Mouse (Mus musculus): ENCODE data around the gene Mlxipl.

The Mlxipl gene

DNA sequence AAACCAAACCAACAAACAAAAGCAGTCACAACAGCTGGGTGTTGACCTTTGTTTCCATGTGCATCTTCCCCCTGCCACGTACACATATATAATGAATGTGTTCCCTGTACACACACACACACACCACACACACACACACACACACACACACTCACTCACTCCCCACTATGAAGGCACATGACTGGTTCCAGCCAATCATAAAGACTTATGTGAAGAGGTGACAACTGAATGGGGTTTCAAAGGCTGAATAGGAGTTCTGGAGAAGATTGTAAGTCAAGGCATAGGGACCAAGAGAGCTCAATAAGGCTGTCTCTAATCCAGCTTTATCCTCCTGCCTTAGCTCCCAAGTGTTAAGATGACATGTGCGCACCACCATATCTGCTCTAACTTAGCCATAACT lies 10.1 kb upstream of the Mlxipl start:
- no peak for DNase-seq (ENCODE audit: low spot score)

DNA sequence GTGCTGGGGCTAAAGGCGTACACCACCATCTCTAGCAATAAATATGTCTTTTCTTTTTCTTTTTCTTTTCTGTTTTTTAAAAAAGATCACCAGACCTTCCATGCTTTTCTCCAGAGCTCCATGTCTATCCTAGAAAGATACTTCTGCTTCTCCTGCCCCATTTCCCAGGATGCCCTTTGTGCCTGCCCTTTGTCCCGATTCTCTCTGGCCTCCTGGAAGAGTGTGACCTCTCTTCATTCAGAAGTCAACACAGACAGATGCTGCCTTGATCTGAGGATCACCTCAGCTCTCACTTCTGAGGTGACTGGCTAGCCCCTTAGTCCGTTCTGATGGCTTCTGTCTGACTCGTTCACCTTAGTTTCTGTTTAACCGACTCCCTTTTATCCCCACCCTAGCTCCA lies 9.2 kb upstream of the Mlxipl start:
- no peak for DNase-seq (ENCODE audit: low spot score)

GRCm38 (mm10) chr5:135086871-135087270 lies 2.8 kb upstream of the Mlxipl start:
- DNase-seq (ENCODE audit: low spot score): no peak

DNA sequence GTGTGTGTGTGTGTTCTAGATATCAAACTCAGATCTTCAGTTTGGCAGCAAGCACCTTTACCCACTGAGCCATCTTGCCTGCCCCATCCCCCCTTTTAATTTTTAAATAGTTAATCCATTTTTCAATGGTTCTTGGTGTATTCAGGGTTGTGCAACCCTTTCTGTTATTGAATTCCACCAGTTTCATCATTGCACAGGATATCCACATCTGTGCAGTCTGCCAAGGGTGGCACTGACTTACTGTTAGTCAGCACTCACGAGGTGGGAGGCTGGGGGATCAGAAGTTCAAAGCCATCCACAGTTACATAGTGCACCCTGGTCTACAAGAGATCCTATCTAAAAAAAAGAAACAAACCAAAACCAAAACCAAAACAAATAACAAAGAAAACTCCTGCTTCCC lies 11.3 kb downstream of the Mlxipl start:
- no peak for DNase-seq (ENCODE audit: low spot score)

DNA sequence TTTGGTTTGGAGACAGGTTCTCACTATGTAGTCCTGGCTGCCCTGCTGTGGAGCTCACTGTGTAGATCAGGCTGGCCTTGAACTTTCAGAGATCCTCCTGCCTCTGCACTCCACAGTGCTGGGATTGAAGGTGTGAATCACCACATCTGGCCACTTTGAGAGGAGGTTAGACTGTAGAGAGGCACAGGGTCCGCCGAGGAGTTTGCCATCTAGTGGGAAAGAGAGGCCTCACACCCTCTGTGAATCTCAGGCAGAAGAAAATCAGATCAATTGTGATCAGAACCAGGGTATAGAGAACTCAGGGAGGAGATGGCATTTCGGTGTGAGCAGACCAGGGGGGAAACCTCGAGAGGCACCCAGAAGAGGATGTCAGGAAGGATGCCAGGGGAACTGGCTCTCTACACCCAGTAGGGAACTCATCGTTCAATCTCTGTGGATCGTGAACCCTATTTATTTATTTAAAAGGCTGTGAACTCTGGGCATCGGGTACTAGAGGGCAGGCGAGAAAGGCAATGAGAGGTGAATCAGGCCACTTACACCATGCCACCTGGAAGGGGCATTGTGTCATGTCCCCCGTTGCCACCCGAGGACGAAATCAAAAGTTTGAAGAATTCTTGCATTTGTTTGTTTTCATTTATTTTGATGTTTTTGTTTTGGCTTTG lies 14.4 kb downstream of the Mlxipl start:
- peak; percentile 47 for DNase-seq (ENCODE audit: low spot score)

DNA sequence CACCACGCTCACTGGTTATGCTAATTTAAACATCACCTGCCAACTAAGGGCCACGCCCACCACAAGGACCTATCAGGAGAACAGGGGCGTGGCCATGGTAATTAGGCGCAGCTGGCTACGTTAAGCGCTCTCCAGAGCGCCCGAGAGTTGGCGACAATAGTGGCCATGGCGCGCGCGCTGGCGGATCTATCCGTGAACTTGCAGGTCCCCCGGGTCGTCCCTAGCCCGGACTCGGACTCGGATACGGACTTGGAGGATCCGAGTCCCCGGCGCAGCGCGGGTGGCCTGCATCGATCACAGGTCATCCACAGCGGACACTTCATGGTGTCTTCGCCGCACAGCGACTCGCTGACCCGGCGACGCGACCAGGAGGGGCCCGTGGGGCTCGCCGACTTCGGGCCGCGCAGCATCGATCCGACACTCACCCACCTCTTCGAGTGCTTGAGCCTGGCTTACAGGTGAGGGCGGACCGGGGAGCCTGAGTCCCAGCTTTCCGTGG lies 17.1 kb downstream of the Mlxipl start:
- peak; percentile 66 for DNase-seq (ENCODE audit: low spot score)

DNA sequence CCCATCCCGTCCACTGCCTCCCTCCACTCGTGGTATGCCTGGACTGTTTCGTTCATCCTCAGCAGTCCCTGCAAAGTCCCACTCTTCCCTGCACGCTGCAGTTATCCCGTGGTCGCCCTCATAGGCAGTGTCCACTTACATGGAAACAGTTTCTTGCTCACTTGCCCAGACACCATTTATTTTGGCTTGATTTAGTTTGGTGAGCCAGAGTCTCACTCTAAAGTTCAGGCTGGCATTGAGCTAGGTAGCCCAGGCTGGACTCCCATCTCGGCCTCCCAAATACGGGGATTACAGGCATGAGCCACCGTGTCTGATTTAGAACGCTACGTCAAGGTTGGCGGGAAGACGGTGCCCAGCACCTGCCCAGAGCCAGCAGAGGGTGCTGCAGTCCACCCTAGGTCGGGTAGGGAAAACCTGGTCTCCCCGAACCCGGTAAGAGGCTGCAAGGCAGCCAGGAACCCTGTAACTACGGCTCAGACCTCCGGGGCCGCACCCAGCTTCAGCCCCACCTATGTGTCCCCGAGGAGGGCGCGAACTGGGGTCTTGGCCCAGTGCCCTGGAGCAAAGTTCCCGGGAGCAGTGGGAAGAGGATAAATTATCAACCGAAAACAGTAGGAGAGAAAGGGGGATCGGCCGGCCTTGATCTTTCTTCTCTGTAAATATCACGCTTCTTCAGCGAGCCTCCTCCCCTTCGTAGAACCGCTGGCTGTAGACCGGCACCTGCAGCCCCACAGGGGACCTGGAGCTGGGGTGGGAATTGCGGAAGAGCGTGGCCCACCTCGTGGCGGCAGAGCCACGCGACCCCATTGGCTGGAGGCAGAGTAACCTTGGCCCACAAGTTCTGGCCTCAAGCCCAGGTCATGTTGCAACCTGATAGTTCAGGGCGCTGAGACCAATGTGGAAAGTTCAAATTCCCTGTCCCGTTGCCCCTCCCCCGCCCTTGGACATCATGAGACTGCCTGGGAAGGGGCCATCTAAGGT lies 18.1 kb downstream of the Mlxipl start:
- peak; percentile 36 for DNase-seq (ENCODE audit: low spot score)

GRCm38 (mm10) chr5:135109017-135109416 lies 19.3 kb downstream of the Mlxipl start:
- no peak for DNase-seq (ENCODE audit: low spot score)

DNA sequence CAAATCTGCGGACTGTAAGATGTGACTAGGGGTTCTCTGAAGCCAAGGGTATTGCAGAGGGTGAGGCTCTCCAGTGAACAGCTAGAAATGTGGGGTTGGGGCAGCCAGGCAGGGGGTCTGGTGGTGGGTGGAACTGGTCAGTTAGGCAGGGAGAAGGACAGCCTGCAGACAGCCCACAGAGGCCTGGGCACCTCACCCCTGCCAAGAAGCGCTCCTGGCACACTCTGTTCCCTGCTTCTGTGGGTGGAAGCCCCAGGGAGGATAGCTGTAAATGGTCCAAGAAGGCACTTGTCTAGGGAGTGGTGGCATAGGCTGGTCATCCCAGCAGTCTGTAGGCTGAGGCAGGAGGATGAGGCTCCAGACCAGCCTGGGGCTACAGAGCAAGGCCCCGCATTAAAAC lies 19.7 kb downstream of the Mlxipl start:
- no peak for DNase-seq (ENCODE audit: low spot score)

- DNase-seq (ENCODE audit: low spot score): no peak
Observed at GRCm38 (mm10) chr5:135109976-135110375, 20.3 kb downstream of the Mlxipl start.

DNA sequence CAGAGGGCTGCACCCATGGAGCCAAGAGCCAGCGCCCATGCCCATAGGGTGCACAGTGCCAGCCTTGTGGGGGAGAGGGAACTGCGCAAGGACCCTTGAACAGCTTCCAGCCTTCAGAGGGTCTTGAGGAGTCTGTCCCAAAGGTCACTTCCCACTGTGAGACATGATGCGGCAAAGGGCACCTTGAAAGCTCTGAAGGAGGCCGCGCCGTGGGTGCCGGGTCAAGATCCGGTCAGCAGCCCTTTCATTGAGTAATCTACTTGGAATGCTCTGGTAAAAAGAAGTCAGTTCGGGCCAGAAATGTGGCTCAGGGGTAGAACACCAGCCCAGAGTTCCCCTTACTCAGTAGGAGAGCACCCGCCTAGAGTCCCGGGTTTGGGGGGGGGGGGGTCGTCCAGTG lies 24.1 kb downstream of the Mlxipl start:
- no peak for DNase-seq (ENCODE audit: low spot score)

GRCm38 (mm10) chr5:135115241-135115640 lies 25.6 kb downstream of the Mlxipl start:
- peak; percentile 68 for DNase-seq (ENCODE audit: low spot score)

GRCm38 (mm10) chr5:135118589-135119081 lies 28.9 kb downstream of the Mlxipl start:
- DNase-seq (ENCODE audit: low spot score): peak; percentile 46

DNA sequence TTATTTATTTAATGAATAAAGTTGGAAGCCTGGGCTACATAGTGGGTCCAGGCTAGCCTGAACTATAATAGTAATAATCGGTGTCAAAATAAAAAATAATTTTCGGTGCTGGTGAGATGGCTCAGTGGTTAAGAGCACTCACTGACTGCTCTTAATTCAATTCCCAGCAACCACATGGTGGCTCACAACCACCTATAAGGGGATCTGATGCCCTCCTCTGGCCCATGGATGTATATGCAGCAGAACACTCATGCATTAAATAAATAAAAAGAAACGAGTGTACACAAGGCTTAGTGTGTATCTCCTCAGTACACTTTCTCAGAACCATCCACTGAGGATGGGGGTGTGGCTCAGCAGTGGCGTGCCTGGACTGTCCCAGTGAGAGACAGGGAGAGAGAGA lies 31.1 kb downstream of the Mlxipl start:
- no peak for DNase-seq (ENCODE audit: low spot score)

- DNase-seq (ENCODE audit: low spot score): no peak
Observed at GRCm38 (mm10) chr5:135126121-135126520, 36.4 kb downstream of the Mlxipl start.

- DNase-seq (ENCODE audit: low spot score): no peak
Observed at GRCm38 (mm10) chr5:135127669-135128068, 38.0 kb downstream of the Mlxipl start.

DNA sequence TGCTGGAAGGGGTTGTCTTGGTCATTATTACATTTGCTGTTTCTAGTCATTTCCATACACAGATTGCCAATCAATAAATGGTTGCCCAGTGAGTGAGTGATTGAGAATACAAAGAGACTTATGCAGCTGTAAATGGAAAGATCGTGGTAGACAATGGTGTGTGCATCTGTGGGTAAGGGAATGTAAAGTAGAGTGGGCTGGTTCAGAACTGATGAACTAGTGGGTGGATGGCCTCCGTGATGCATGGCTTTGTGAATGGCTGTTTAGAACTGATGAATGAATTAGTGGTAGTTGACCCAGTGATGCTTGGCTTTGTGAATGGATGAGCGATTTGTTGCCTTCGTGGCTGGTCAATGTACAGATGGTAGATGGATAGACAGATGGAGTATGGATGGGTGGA lies 40.1 kb downstream of the Mlxipl start:
- DNase-seq (ENCODE audit: low spot score): no peak

- DNase-seq (ENCODE audit: low spot score): peak; percentile 82
Observed at GRCm38 (mm10) chr5:135133736-135134405, 44.2 kb downstream of the Mlxipl start.

DNA sequence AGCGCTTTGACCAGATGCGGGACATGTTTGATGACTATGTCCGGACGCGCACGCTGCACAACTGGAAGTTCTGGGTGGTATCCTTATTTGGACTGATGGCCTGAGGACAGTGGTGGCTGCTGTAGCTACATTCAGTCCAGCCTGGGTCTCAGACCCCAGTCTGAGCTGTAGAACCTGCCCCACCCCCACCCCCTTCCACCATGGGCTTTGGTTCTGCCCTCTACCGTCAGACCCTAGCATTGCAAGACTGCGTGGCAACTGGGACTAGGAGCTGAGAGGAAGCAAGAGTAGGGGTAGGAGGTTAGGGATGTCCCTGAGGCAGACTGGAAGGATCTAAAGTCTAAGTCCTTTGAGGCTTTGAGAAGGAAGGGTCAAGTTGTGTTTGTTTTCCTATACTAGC lies 44.8 kb downstream of the Mlxipl start:
- DNase-seq (ENCODE audit: low spot score): no peak

DNA sequence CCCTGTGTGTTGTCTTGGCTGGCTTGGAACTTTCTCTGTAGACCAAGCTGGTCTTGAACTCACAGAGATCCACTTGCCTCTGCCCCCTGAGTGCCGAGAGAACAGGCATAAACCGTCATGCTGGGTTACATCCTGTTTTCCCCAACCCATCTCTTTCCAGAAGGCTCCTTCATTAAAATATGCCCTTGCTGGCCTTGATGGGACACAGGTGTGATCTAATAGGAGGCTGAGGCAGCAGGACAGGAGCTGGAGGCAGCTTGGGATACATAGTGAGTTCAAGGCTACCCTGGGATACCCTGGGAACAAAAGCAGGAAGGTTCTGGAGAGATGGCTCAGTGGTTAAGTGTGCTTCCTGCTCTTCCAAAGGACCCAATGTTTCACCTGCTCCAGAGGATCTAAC lies 50.2 kb downstream of the Mlxipl start:
- DNase-seq (ENCODE audit: low spot score): no peak

DNA sequence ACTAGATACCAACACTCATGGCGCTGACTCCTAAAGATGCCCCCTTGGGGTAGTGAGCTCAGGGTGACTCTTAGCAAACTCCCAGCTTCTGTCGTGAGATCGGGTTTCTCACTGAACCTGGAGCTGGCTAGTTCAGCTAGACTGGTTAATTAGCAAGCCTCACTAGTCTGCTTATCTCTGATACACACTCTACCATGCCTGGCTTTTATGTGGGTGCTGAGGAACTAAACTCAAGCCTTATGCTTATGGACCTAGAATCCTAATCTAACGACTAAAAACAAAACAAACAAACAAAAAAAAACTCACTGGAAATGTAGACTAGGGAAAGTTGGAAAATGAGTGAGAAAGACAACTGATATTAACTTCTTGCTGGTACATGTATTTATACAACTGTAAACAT lies 54.8 kb downstream of the Mlxipl start:
- DNase-seq (ENCODE audit: low spot score): no peak

DNA sequence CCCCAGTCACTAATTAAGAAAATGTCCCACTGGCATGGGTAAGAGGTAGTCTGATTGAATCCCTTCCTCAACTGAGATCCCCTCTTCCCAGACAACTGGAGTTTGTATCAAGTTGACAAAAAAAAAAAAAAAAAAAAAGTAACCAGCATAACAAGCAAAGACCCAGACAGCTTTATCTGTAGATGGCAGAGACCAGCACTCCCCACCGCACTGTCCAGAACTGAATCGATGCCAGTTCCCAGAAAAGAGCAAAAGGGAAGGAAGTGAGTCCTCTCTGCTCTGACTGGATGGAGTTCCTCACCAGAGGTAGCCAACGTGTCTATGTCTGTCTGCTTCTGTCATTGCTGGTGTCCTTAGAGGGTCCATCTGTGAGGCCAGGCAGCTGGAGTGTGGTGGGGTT lies 55.8 kb downstream of the Mlxipl start:
- no peak for DNase-seq (ENCODE audit: low spot score)

Measured in T-cell, adult 2 months (primary cell).